7 mouse cellular contexts compared by ENCODE assay signal in the genomic region with DNA sequence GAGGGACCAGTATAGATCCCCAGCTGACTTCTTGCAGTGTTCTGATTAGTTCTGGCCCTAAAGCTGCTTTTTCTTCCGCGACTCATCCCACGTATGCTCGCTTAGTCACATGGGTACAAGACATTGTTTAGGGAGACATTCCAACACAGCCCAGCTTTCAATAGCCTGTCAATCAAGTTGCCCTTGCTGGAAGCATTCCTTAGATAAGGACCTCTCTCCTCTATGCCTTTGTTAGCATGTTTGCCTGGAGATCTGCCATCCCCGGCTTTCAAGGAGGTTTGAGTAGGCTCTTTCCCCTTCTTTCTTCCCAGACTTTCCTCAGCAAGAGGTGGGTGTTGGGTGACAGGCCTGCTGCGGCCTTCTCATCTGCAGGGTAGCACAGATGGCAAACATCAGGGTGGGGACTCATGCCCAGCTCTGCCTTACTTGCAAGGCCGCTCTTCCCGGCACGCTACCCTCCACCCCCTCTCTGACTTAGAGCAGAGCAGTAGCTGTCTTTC.
DNase-seq lines count a peak whose midpoint lies in the region; ATAC-seq and TF ChIP-seq lines count a peak whose summit lies in the region.

No protein-coding gene starts in this region.

- no peaks in the 10 kb centered on the region for H3K36me3 ChIP-seq in C2C12 (ENCODE audit: control insufficient read depth, insufficient read depth)
- no peaks in the 10 kb centered on the region for H3K36me3 ChIP-seq in heart, embryonic 12.5 days

- TF ChIP-seq CTCF in C2C12 (IDR thresholded peaks at IDR 0.05; ENCODE audit: control insufficient read depth, insufficient read depth, insufficient read length), result no peak
- no peak for TF ChIP-seq CTCF in cerebellum, adult 2 months (IDR thresholded peaks at IDR 0.05; ENCODE audit: borderline replicate concordance, insufficient read depth, low read depth, low read length)

- DNase-seq in ZHBTc4 (ENCODE audit: low read depth, low spot score), result peak; percentile 82
- DNase-seq in lung, postnatal 10 days, result peak; percentile 77
- DNase-seq in cerebellum, adult 2 months, result no peak
- DNase-seq in cerebellum, postnatal 36 days, result no peak

- H3K4me1 ChIP-seq in heart, embryonic 12.5 days (replicated peaks), result peaks cover 27% of the 10 kb centered on the region
- H3K4me1 ChIP-seq in cerebellum, adult 2 months (ENCODE audit: control insufficient read depth, insufficient read depth, low read length), result no peaks in the 10 kb centered on the region

- no peaks in the 10 kb centered on the region for H3K79me3 ChIP-seq in C2C12 (ENCODE audit: low read depth)

- ATAC-seq in heart, embryonic 12.5 days (ENCODE audit: insufficient number of reproducible peaks, low FRiP score), result peak; percentile 87
- no peak for ATAC-seq in megakaryocyte-erythroid progenitor cell, adult 5-6 weeks (replicated peaks; ENCODE audit: low FRiP score, low TSS enrichment, poor library complexity, severe bottlenecking)

- WGBS in heart, embryonic 12.5 days, result 10% methylated on average over 9 of the region's 9 CpGs
- 29% methylated on average over 9 of the region's 9 CpGs for WGBS in cerebellum, adult 2 months

- 0 out of 2 replicates have a peak overlapping the region, but pooled peaks have one; percentile 25 for H3K9ac ChIP-seq in heart, embryonic 12.5 days

- no peaks in the 10 kb centered on the region for H3K27me3 ChIP-seq in C2C12 (ENCODE audit: control insufficient read depth, insufficient read depth, insufficient read length)
- no peaks in the 10 kb centered on the region for H3K27me3 ChIP-seq in heart, embryonic 12.5 days (replicated peaks)
- no peaks in the 10 kb centered on the region for H3K27me3 ChIP-seq in cerebellum, adult 2 months (ENCODE audit: control insufficient read depth, insufficient read depth, low read length)

- H3K4me3 ChIP-seq in C2C12 (ENCODE audit: insufficient read depth, poor library complexity, severe bottlenecking), result no peak overlapping the region
- H3K4me3 ChIP-seq in heart, embryonic 12.5 days, result peak overlapping the region; percentile 15; the same call in 1 of the 2 replicates
- no peak overlapping the region for H3K4me3 ChIP-seq in cerebellum, adult 2 months (replicated peaks; ENCODE audit: insufficient read depth, low read depth, low read length)

- H3K9me3 ChIP-seq in heart, embryonic 12.5 days (replicated peaks), result no peaks in the 10 kb centered on the region

- H3ac ChIP-seq in C2C12 (ENCODE audit: control insufficient read depth, insufficient read length, low read depth), result no peak overlapping the region

- no peak for TF ChIP-seq POLR2A in cerebellum, adult 2 months (IDR thresholded peaks at IDR 0.05; ENCODE audit: borderline replicate concordance, insufficient read depth, low read length)

- H3K79me2 ChIP-seq in C2C12 (ENCODE audit: control insufficient read depth, insufficient read depth), result no peaks in the 10 kb centered on the region

- peak overlapping the region; percentile 52 for H3K4me2 ChIP-seq in heart, embryonic 12.5 days

- peak overlapping the region; percentile 93 for H3K27ac ChIP-seq in heart, embryonic 12.5 days (ENCODE audit: poor library complexity, severe bottlenecking)
- H3K27ac ChIP-seq in cerebellum, adult 2 months (ENCODE audit: insufficient read depth, low read length), result no peak overlapping the region

TF ChIP-seq in C2C12, 6 proteins besides CTCF, POLR2A, EP300 and RAD21:
- TF ChIP-seq MYOD1 (IDR thresholded peaks at IDR 0.05; ENCODE audit: control insufficient read depth, insufficient read length, low read depth), result no peak
- peak; percentile 77 for TF ChIP-seq USF1 (IDR thresholded peaks at IDR 0.05; ENCODE audit: low read depth)
TF ChIP-seq in C2C12: peak in this region for 1.

Comparison
In these comparisons a context has a peak if more than half of its experiments do, and no peak if none do; other contexts are left out.
1. DNase-seq: peak in ZHBTc4 (single experiment) and lung, postnatal 10 days (single experiment); none in cerebellum, adult 2 months (0 of 2) and cerebellum, postnatal 36 days (0 of 2).